Mouse (Mus musculus): ENCODE measurements around the gene Cd5l. TPM values are rescaled to one million over a fixed set of nuclear protein-coding genes. Genes with fewer than 3 reads are reported as not detected.
A peak's percentile ranks its signal among the peaks of the same experiment; 100 is the strongest.

The Cd5l gene
- total RNA-seq, 2 experiments from 2014 or later = not detected

GRCm38 (mm10) chr3:87398809-87399208 lies 41.1 kb downstream of the Cd5l start:
- intact Hi-C loops (cut with DNase I) = no loop called here

DNA sequence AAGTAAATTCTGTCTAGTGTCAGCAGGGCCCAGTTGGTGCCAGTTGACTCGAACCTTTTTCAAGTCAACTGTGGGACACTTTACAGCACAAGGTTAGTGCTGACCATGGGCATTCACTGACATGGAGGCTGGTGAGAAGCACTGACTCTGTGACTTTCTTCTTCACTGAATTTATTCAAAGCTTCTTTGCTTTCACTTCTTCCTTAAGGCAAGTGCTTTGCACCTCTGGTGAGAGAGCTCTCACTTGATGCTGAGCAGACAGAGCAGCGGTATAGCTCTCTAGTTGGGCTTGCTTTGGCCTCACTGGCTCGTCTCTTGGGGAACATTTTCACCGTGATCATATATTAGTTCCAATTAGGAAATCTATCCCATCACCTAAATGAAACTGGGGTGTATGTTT lies 42.2 kb downstream of the Cd5l start:
- no peak for DNase-seq (ENCODE audit: low spot score in 2 of 2)
- intact Hi-C loops (cut with DNase I) = no loop called here

More at GRCm38 (mm10) chr3:87398809-87399208, 41.1 kb downstream of the Cd5l start:
- DNase-seq (ENCODE audit: low spot score in 2 of 2) = no peak

GRCm38 (mm10) chr3:87401321-87401720 lies 43.6 kb downstream of the Cd5l start:
- DNase-seq (ENCODE audit: low spot score in 2 of 2) = no peak
- intact Hi-C loops (cut with DNase I) = no loop called here

GRCm38 (mm10) chr3:87408171-87408570 lies 50.5 kb downstream of the Cd5l start:
- DNase-seq (ENCODE audit: low spot score in 2 of 2) = no peak
- intact Hi-C loops (cut with DNase I) = loop anchor here (5.0 kb wide), 1 partner anchor 86 kb away; no protein-coding TSS in a partner anchor

DNA sequence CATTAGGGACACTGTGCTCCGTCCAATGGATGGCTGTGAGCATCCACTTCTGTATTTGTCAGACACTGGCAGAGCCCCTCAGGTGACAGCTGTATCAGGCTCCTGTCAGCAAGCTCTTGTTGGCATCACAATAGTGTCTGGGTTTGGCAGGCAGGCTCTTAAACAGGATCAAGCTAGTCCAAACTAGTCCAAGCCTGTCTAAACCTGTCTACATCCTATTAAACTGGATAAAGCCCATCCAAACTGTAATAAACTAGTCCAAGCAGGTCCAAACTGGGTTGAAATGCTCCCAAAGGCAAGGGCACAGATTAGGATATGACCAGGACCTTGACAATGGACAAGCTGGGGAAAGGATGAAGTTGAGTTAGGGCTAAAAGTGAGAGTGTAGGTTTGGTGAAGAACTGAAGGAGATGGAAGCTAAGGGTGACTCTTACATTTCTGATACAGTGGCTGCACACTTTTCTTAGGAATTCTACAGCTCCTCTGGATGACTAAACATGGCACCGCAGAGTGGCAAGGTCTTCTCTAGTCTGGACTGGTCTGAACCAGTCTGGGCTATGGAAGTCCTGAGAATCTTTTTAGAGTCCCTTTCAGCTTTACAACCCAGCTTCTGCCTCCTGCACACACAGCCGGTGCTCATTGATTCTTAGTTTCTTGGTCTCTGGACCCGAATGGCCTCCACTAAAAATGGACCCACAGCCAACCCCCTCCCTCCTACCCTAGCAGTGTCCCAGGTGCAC lies 51.7 kb downstream of the Cd5l start:
- no peak for DNase-seq (ENCODE audit: low spot score in 2 of 2)
- intact Hi-C loops (cut with DNase I) = loop anchor here (5.0 kb wide), 1 partner anchor 87 kb away; no protein-coding TSS in a partner anchor

GRCm38 (mm10) chr3:87410605-87411004 lies 52.9 kb downstream of the Cd5l start:
- no peak for DNase-seq (ENCODE audit: low spot score in 2 of 2)
- intact Hi-C loops (cut with DNase I) = loop anchor here (5.0 kb wide), 2 partner anchors 92 to 168 kb away; no protein-coding TSS in a partner anchor

- intact Hi-C loops (cut with DNase I) = loop anchor here (5.0 kb wide), 2 partner anchors 91 to 169 kb away; no protein-coding TSS in a partner anchor
- peak in 1 of 2 experiments; percentile 4 for DNase-seq (ENCODE audit: low spot score in 2 of 2)
These were observed 53.5 kb downstream of the Cd5l start for GRCm38 (mm10) chr3:87411150-87411549.

- DNase-seq (ENCODE audit: low spot score in 2 of 2) = no peak
- intact Hi-C loops (cut with DNase I) = no loop called here
These were observed 63.0 kb downstream of the Cd5l start for GRCm38 (mm10) chr3:87420645-87421044.

Other genes with a start within 250 kb of the Cd5l start
- 1 to 10 TPM; 3.5 to 6.1 TPM for gene Kirrel, start 183.1 kb upstream of the Cd5l start, total RNA-seq (2021)
- 10 to 100 TPM; 29.5 to 32.3 TPM for gene Fcrls, start 94.1 kb upstream of the Cd5l start, total RNA-seq (2021)
- gene Fcrl1, start 18.5 kb downstream of the Cd5l start, total RNA-seq (2021) = under 1 TPM; 0.36 to 0.59 TPM
- gene Fcrl5, start 77.9 kb downstream of the Cd5l start, total RNA-seq (2021) = under 1 TPM in 1 of 2 experiments, not detected in 1; 0.15 TPM
- 10 to 100 TPM; 21.1 to 22.1 TPM for gene Etv3, start 167.5 kb downstream of the Cd5l start, total RNA-seq (2021)

Measured in left cerebral cortex, postnatal 36 days (tissue).